Mouse (Mus musculus): ENCODE results near the gene Prg3. TPM values are rescaled to one million over a fixed set of nuclear protein-coding genes. Genes with fewer than 3 reads are reported as not detected.
A peak's percentile ranks its signal among the peaks of the same experiment; 100 is the strongest.

The Prg3 gene
- total and polyA plus RNA-seq, 3 experiments, result 0.42 to 92.3 TPM; not detected in 1

DNA sequence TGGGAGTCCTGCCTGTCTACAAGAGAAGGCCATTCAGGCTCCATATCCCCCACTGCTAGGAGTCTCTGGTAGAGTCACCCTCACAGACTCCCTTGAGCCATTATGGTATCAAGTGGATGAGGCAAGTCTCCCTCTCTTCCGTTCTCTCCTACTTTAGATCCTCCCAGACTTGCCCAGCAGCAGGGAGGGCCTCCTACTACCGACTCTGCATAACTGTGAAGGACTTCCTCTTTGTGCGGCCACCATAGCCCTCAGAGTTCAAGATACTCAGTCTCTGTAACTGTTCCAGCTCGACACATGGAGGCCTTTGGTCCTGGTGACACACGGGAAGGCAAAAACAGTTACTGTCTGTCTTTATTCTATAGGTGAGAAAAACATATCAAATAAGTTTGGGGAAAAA, 39.3 kb downstream of the Prg3 start:
- H3K4me1 ChIP-seq (ENCODE audit: insufficient read depth, low read depth, low read length), result peaks cover 37% of the 10 kb centered on the region
- peaks cover 39% of the 10 kb centered on the region for H3K27me3 ChIP-seq (ENCODE audit: insufficient read depth, low read length)
- peak; percentile 68 for ATAC-seq (ENCODE audit: extremely low read depth, insufficient number of reproducible peaks, low FRiP score, poor library complexity, severe bottlenecking)
- no peaks in the 10 kb centered on the region for H3K36me3 ChIP-seq (replicated peaks)
- no peak overlapping the region for H3K4me3 ChIP-seq (ENCODE audit: low read depth, low read length)
- TF ChIP-seq GATA2 (IDR thresholded peaks at IDR 0.05; ENCODE audit: borderline replicate concordance, low read depth, low read length), result no peak
- TF ChIP-seq GATA1 (IDR thresholded peaks at IDR 0.05; ENCODE audit: borderline replicate concordance, low read length), result no peak
- no peak for TF ChIP-seq POLR2AphosphoS5 (IDR thresholded peaks at IDR 0.05; ENCODE audit: insufficient replicate concordance, low read depth, low read length)
- TF ChIP-seq TAL1 (conservative IDR thresholded peaks at IDR 0.05; ENCODE audit: low read depth, low read length), result no peak
- no peak for TF ChIP-seq CTCF (IDR thresholded peaks at IDR 0.05; ENCODE audit: low read depth, low read length)
- H3K9me3 ChIP-seq (replicated peaks), result no peaks in the 10 kb centered on the region
- peak; percentile 55 for DNase-seq (ENCODE audit: low spot score)

GRCm38 (mm10) chr2:85029897-85030296, 41.9 kb downstream of the Prg3 start:
- no peak overlapping the region for H3K4me3 ChIP-seq (ENCODE audit: low read depth, low read length)
- DNase-seq (ENCODE audit: low spot score) (no peak), ATAC-seq (ENCODE audit: extremely low read depth, insufficient number of reproducible peaks, low FRiP score, poor library complexity, severe bottlenecking) (peak; percentile 5; the same call in 1 of the 2 replicates)
- peaks cover 40% of the 10 kb centered on the region for H3K27me3 ChIP-seq (ENCODE audit: insufficient read depth, low read length)
- H3K9me3 ChIP-seq (replicated peaks), result no peaks in the 10 kb centered on the region
- TF ChIP-seq GATA2 (IDR thresholded peaks at IDR 0.05; ENCODE audit: borderline replicate concordance, low read depth, low read length) (no peak), CTCF (IDR thresholded peaks at IDR 0.05; ENCODE audit: low read depth, low read length) (no peak), POLR2AphosphoS5 (IDR thresholded peaks at IDR 0.05; ENCODE audit: insufficient replicate concordance, low read depth, low read length) (no peak), GATA1 (IDR thresholded peaks at IDR 0.05; ENCODE audit: borderline replicate concordance, low read length) (no peak), TAL1 (conservative IDR thresholded peaks at IDR 0.05; ENCODE audit: low read depth, low read length) (no peak)
- peaks cover 37% of the 10 kb centered on the region for H3K4me1 ChIP-seq (ENCODE audit: insufficient read depth, low read depth, low read length)
- H3K36me3 ChIP-seq (replicated peaks), result no peaks in the 10 kb centered on the region

DNA sequence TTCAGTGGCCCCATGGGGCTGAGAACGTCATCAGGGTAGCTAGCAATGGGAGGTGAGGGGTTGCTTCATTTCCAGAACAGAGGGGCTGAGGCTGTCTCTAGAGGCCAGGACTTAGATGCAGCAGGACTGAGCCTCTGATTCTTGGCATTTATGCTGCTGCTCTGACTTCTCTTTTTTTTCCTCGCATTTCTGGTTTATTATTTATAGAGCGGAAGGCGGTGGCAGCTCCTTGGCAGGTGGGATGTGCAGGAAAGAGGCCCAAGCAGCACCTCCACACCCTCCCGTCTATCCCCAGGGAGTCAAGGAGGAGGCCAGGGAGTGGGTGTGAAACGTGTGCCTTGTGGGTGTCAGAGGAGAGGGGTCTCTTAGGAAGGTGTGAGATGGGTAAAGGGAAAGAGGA, 43.0 kb downstream of the Prg3 start:
- Histone ChIP-seq H3K27me3 (ENCODE audit: insufficient read depth, low read length) (peaks cover 46% of the 10 kb centered on the region), H3K9me3 (replicated peaks) (no peaks in the 10 kb centered on the region), H3K36me3 (replicated peaks) (no peaks in the 10 kb centered on the region), H3K4me3 (ENCODE audit: low read depth, low read length) (no peak overlapping the region), H3K4me1 (ENCODE audit: insufficient read depth, low read depth, low read length) (peaks cover 45% of the 10 kb centered on the region)
- DNase-seq (ENCODE audit: low spot score), result no peak
- TF ChIP-seq GATA2 (IDR thresholded peaks at IDR 0.05; ENCODE audit: borderline replicate concordance, low read depth, low read length) (no peak), POLR2AphosphoS5 (IDR thresholded peaks at IDR 0.05; ENCODE audit: insufficient replicate concordance, low read depth, low read length) (no peak), TAL1 (conservative IDR thresholded peaks at IDR 0.05; ENCODE audit: low read depth, low read length) (no peak), CTCF (IDR thresholded peaks at IDR 0.05; ENCODE audit: low read depth, low read length) (no peak), GATA1 (IDR thresholded peaks at IDR 0.05; ENCODE audit: borderline replicate concordance, low read length) (no peak)
- ATAC-seq (ENCODE audit: extremely low read depth, insufficient number of reproducible peaks, low FRiP score, poor library complexity, severe bottlenecking), result no peak

GRCm38 (mm10) chr2:85033121-85033520, 45.1 kb downstream of the Prg3 start:
- no peak overlapping the region for H3K4me3 ChIP-seq (ENCODE audit: low read depth, low read length)
- ATAC-seq (ENCODE audit: extremely low read depth, insufficient number of reproducible peaks, low FRiP score, poor library complexity, severe bottlenecking), result no peak

DNA sequence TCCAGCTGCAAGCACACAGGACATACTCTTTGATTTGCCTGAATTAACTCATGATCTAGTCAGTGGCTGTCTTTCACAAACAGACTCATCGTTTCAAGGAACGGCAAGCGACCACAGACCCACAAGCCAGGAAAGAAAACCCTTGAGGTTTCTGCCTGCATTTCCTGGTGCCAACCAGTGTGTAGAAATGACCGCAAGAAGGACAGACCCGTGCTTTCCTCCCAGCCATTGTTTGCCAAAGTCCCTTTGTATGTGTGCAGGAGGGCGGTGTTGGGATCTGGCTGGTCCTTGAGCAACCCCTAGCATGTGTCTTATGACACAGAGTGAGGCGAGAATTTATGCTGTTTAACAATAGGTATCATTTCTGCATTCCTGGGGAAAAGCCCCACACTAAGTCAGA, 46.2 kb downstream of the Prg3 start:
- H3K9me3 ChIP-seq (replicated peaks), result no peaks in the 10 kb centered on the region
- peaks cover 46% of the 10 kb centered on the region for H3K4me1 ChIP-seq (ENCODE audit: insufficient read depth, low read depth, low read length)
- TF ChIP-seq CTCF (IDR thresholded peaks at IDR 0.05; ENCODE audit: low read depth, low read length) (no peak), POLR2AphosphoS5 (IDR thresholded peaks at IDR 0.05; ENCODE audit: insufficient replicate concordance, low read depth, low read length) (no peak), TAL1 (conservative IDR thresholded peaks at IDR 0.05; ENCODE audit: low read depth, low read length) (no peak), GATA2 (IDR thresholded peaks at IDR 0.05; ENCODE audit: borderline replicate concordance, low read depth, low read length) (no peak), GATA1 (IDR thresholded peaks at IDR 0.05; ENCODE audit: borderline replicate concordance, low read length) (no peak)
- no peak overlapping the region for H3K4me3 ChIP-seq (ENCODE audit: low read depth, low read length)
- no peak for ATAC-seq (ENCODE audit: extremely low read depth, insufficient number of reproducible peaks, low FRiP score, poor library complexity, severe bottlenecking)
- H3K27me3 ChIP-seq (ENCODE audit: insufficient read depth, low read length), result peaks cover 46% of the 10 kb centered on the region
- no peak for DNase-seq (ENCODE audit: low spot score)
- H3K36me3 ChIP-seq (replicated peaks), result peaks cover 8% of the 10 kb centered on the region

More at GRCm38 (mm10) chr2:85033121-85033520, 45.1 kb downstream of the Prg3 start:
- Histone ChIP-seq H3K9me3 (replicated peaks) (no peaks in the 10 kb centered on the region), H3K36me3 (replicated peaks) (peaks cover 1% of the 10 kb centered on the region), H3K27me3 (ENCODE audit: insufficient read depth, low read length) (peaks cover 46% of the 10 kb centered on the region), H3K4me1 (ENCODE audit: insufficient read depth, low read depth, low read length) (peaks cover 43% of the 10 kb centered on the region)
- DNase-seq (ENCODE audit: low spot score), result no peak
- TF ChIP-seq POLR2AphosphoS5 (IDR thresholded peaks at IDR 0.05; ENCODE audit: insufficient replicate concordance, low read depth, low read length) (no peak), CTCF (IDR thresholded peaks at IDR 0.05; ENCODE audit: low read depth, low read length) (no peak), GATA1 (IDR thresholded peaks at IDR 0.05; ENCODE audit: borderline replicate concordance, low read length) (no peak), GATA2 (IDR thresholded peaks at IDR 0.05; ENCODE audit: borderline replicate concordance, low read depth, low read length) (no peak), TAL1 (conservative IDR thresholded peaks at IDR 0.05; ENCODE audit: low read depth, low read length) (no peak)

DNA sequence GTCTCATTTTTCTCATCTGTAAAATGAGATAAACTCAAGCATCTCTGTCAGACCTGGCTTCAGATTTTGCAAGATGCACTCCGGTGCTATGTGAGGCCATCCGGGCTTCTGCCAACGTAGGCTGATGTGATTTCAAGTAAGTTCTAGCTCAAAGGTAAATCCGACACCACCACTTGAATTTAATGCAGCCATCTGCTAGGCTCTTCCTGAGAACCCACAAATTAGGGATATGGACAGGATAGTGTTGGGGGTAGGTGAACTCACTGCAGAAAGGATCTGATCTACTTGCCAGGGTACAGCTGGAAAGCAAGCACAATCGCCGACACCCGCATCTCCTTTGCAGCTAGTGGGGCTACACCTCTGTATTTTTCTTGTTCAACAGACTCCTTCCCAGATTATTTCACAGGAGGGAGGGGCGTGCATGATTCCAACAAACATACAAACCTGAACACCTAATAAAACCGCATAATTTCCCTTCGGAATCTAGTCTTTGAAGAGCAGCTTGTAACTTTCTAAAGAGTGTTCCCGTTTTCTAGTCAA, 48.6 kb downstream of the Prg3 start:
- Histone ChIP-seq H3K27me3 (ENCODE audit: insufficient read depth, low read length) (peaks cover 36% of the 10 kb centered on the region), H3K9me3 (replicated peaks) (no peaks in the 10 kb centered on the region), H3K4me1 (ENCODE audit: insufficient read depth, low read depth, low read length) (peaks cover 49% of the 10 kb centered on the region), H3K36me3 (replicated peaks) (peaks cover 32% of the 10 kb centered on the region), H3K4me3 (ENCODE audit: low read depth, low read length) (peak overlapping the region; percentile 90)
- DNase-seq (ENCODE audit: low spot score) (no peak), ATAC-seq (ENCODE audit: extremely low read depth, insufficient number of reproducible peaks, low FRiP score, poor library complexity, severe bottlenecking) (no peak)
- TF ChIP-seq POLR2AphosphoS5 (IDR thresholded peaks at IDR 0.05; ENCODE audit: insufficient replicate concordance, low read depth, low read length), result no peak
- TF ChIP-seq GATA1 (IDR thresholded peaks at IDR 0.05; ENCODE audit: borderline replicate concordance, low read length), result no peak
- no peak for TF ChIP-seq GATA2 (IDR thresholded peaks at IDR 0.05; ENCODE audit: borderline replicate concordance, low read depth, low read length)
